Mouse (Mus musculus) neural tube, embryonic 13.5 days (tissue): ENCODE measurements at regions not wholly inside any gene's neighbourhood (a gene's known extent, or its start where the extent isn't known, plus 50 kb on each side); places are given as distances from the start of the nearest gene placed in this dataset.
A peak's percentile ranks its signal among the peaks of the same experiment; 100 is the strongest.

Experiments used
- ATAC-seq: fragments of 200-750 bp; cut with Nextera tagmentation; 2 replicates; pipeline ENCODE4 v1.8.0; 2017; ENCODE audit warnings: low read depth, mild to moderate bottlenecking, moderate TSS enrichment, moderate library complexity
- H3K27ac ChIP-seq: fragments of 300-500 bp; sonication (generic); replicated peaks from 2 replicates; pipeline ENCODE4 v1.5.1; 2015; ENCODE audit warnings: moderate library complexity, mild to moderate bottlenecking, inconsistent platforms
- H3K27me3 ChIP-seq: fragments of 300-500 bp; sonication (generic); 2 replicates; pipeline ENCODE4 v1.6.1; 2015; ENCODE audit warnings: mild to moderate bottlenecking, inconsistent platforms
- H3K36me3 ChIP-seq: fragments of 300-500 bp; sonication (generic); 2 replicates; pipeline ENCODE4 v1.6.1; 2015; ENCODE audit warnings: mild to moderate bottlenecking, inconsistent platforms
- H3K4me1 ChIP-seq: fragments of 300-500 bp; sonication (generic); replicated peaks from 2 replicates; pipeline ENCODE4 v1.6.1; 2015; ENCODE audit warnings: inconsistent platforms
- H3K4me2 ChIP-seq: fragments of 300-500 bp; sonication (generic); 2 replicates; pipeline ENCODE4 v1.6.1; 2015; ENCODE audit warnings: inconsistent platforms, mild to moderate bottlenecking, moderate library complexity
- H3K4me3 ChIP-seq: fragments of 300-500 bp; sonication (generic); 2 replicates; pipeline ENCODE4 v1.5.1; 2015; ENCODE audit warnings: mild to moderate bottlenecking, inconsistent platforms
- H3K9ac ChIP-seq: fragments of 300-500 bp; sonication (generic); 2 replicates; pipeline ENCODE4 v1.6.1; 2015; ENCODE audit warnings: moderate library complexity, mild to moderate bottlenecking, inconsistent platforms
- H3K9me3 ChIP-seq: fragments of 300-500 bp; sonication (generic); 2 replicates; pipeline ENCODE4 v1.6.1; 2016; ENCODE audit warnings: inconsistent platforms
- WGBS: fragments of 180-500 bp; shearing (Covaris S2); methylation state at CpG from one replicate; pipeline ENCODE4 v1.1.7; 2015; 5-methylcytosine and 5-hydroxymethylcytosine counted together

DNA sequence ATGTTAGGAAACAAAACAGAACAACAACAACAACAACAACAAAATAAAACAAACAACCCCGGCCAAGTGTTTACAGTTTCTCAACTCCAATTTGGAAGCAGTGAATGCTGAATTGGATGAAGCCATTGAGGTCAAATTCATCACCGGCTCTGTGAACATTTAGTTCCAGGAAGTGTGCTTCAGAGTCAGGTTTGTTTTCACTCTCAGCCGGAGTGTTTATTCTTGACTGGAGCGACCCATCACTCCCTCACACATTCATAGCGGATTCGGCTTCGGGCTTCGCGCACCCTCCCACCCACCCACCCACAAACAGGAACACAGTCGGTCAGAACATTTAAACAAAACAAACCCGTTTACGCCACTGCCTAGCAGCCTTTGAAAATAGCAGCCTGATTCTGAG is 324.0 kb downstream of the Mtx2 start:
- Histone ChIP-seq H3K4me2 (peak overlapping the region; percentile 28), H3K27me3 (0 out of 2 replicates have a peak, but pooled peaks cover 9% of the 10 kb centered on the region), H3K36me3 (no peaks in the 10 kb centered on the region), H3K4me1 (peaks cover 23% of the 10 kb centered on the region; the same call in 1 of the 2 replicates), H3K9ac (0 out of 2 replicates have a peak overlapping the region, but pooled peaks have one; percentile 22), H3K9me3 (no peaks in the 10 kb centered on the region), H3K4me3 (peak overlapping the region; percentile 5; the same call in 1 of the 2 replicates), H3K27ac (peak overlapping the region; percentile 56; the same call in 1 of the 2 replicates)
- 48% methylated on average over 12 of the region's 12 CpGs for WGBS
- no peak for ATAC-seq

GRCm38 (mm10) chr2:75150986-75151385 is 325.4 kb downstream of the Mtx2 start:
- Histone ChIP-seq H3K36me3 (no peaks in the 10 kb centered on the region), H3K27me3 (no peaks in the 10 kb centered on the region), H3K4me3 (no peak overlapping the region), H3K4me1 (peaks cover 23% of the 10 kb centered on the region; the same call in 1 of the 2 replicates), H3K27ac (no peak overlapping the region), H3K9ac (no peak overlapping the region), H3K4me2 (no peak overlapping the region), H3K9me3 (no peaks in the 10 kb centered on the region)
- WGBS: 3% methylated on average over 6 of the region's 6 CpGs
- no peak for ATAC-seq

- no peak for ATAC-seq
Measured at GRCm38 (mm10) chr2:75151519-75151918, 325.9 kb downstream of the Mtx2 start.

GRCm38 (mm10) chr2:75152477-75152990 is 326.9 kb downstream of the Mtx2 start:
- no peaks in the 10 kb centered on the region for H3K9me3 ChIP-seq
- H3K4me2 ChIP-seq: no peak overlapping the region
- 24% methylated on average over 6 of the region's 6 CpGs for WGBS
- H3K4me1 ChIP-seq: peaks cover 23% of the 10 kb centered on the region; the same call in 1 of the 2 replicates
- no peak for ATAC-seq
- H3K27me3 ChIP-seq: no peaks in the 10 kb centered on the region
- H3K4me3 ChIP-seq: no peak overlapping the region
- no peak overlapping the region for H3K9ac ChIP-seq
- H3K27ac ChIP-seq: no peak overlapping the region; the same call in 1 of the 2 replicates
- no peaks in the 10 kb centered on the region for H3K36me3 ChIP-seq

More at GRCm38 (mm10) chr2:75151519-75151918, 325.9 kb downstream of the Mtx2 start:
- H3K4me1 ChIP-seq: peaks cover 23% of the 10 kb centered on the region; the same call in 1 of the 2 replicates
- no peaks in the 10 kb centered on the region for H3K9me3 ChIP-seq
- H3K27ac ChIP-seq: peak overlapping the region; percentile 40; the same call in 1 of the 2 replicates
- no peak overlapping the region for H3K4me2 ChIP-seq
- no peak overlapping the region for H3K9ac ChIP-seq
- H3K4me3 ChIP-seq: no peak overlapping the region
- 77% methylated on average over 8 of the region's 8 CpGs for WGBS
- no peaks in the 10 kb centered on the region for H3K36me3 ChIP-seq
- no peaks in the 10 kb centered on the region for H3K27me3 ChIP-seq

GRCm38 (mm10) chr2:75154448-75154847 is 328.8 kb downstream of the Mtx2 start:
- no peak for ATAC-seq
- 90% methylated on average over 3 of the region's 3 CpGs for WGBS
- H3K4me1 ChIP-seq: peaks cover 9% of the 10 kb centered on the region; the same call in 1 of the 2 replicates
- H3K4me2 ChIP-seq: no peak overlapping the region
- no peaks in the 10 kb centered on the region for H3K27me3 ChIP-seq
- no peak overlapping the region for H3K4me3 ChIP-seq
- no peaks in the 10 kb centered on the region for H3K9me3 ChIP-seq
- no peak overlapping the region for H3K9ac ChIP-seq
- H3K36me3 ChIP-seq: no peaks in the 10 kb centered on the region
- no peak overlapping the region for H3K27ac ChIP-seq

DNA sequence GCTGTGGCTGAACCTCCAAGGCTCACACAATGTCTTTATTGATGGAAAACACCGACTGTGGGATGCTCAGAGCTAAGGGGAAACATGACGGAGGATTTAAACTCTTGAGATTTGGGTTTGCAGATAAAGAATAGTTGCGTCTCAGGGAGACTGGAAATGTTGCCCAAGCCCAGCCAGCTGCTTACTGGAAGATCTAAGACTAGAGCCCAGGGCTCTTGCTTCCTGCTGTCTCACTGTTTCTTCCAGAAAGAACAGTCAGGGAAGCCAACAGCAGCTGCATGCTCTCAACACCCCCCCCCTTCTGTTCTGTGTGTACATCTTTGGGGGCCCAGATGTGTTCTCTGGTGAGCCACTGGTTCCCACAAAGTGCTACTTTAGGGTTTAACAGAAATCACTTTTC is 333.0 kb downstream of the Mtx2 start:
- Histone ChIP-seq H3K36me3 (no peaks in the 10 kb centered on the region), H3K4me1 (no peaks in the 10 kb centered on the region), H3K4me3 (no peak overlapping the region), H3K9ac (no peak overlapping the region), H3K9me3 (no peaks in the 10 kb centered on the region), H3K27ac (no peak overlapping the region), H3K4me2 (no peak overlapping the region), H3K27me3 (no peaks in the 10 kb centered on the region)
- ATAC-seq: no peak
- WGBS: 86% methylated on average over 3 of the region's 3 CpGs

DNA sequence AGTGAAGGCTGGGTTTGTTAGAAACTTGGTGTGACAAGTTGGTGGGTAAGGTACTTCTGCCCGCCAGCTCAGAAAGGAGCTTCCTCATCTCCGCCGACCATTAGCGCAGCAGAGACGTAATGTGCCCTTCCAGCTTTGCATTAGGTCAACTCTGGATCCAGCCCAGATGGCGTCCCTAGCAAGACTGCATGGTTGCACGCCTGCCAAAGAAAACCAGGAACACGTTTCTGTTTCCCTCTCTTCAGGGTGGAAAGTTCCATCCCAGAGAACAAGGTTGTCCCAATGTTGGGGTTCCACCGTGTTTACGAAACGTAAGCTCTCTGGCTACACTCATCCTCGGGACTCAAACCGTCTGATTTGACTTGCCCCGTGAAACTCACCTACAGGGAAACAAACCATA is 335.5 kb downstream of the Mtx2 start:
- H3K27me3 ChIP-seq: no peaks in the 10 kb centered on the region
- no peak overlapping the region for H3K4me3 ChIP-seq
- no peaks in the 10 kb centered on the region for H3K4me1 ChIP-seq
- no peaks in the 10 kb centered on the region for H3K36me3 ChIP-seq
- 92% methylated on average over 14 of the region's 14 CpGs for WGBS
- H3K9ac ChIP-seq: no peak overlapping the region
- no peak for ATAC-seq
- H3K4me2 ChIP-seq: no peak overlapping the region
- no peak overlapping the region for H3K27ac ChIP-seq
- no peaks in the 10 kb centered on the region for H3K9me3 ChIP-seq

GRCm38 (mm10) chr2:75164987-75165386 is 339.4 kb downstream of the Mtx2 start:
- Histone ChIP-seq H3K9ac (no peak overlapping the region), H3K27me3 (no peaks in the 10 kb centered on the region), H3K4me3 (no peak overlapping the region), H3K36me3 (no peaks in the 10 kb centered on the region), H3K4me2 (no peak overlapping the region), H3K27ac (no peak overlapping the region), H3K4me1 (no peaks in the 10 kb centered on the region), H3K9me3 (no peaks in the 10 kb centered on the region)
- 88% methylated on average over 4 of the region's 4 CpGs for WGBS
- no peak for ATAC-seq

GRCm38 (mm10) chr2:75176267-75176666 is 350.7 kb downstream of the Mtx2 start:
- H3K27ac ChIP-seq: no peak overlapping the region
- H3K36me3 ChIP-seq: no peaks in the 10 kb centered on the region
- no peak for ATAC-seq
- no peaks in the 10 kb centered on the region for H3K9me3 ChIP-seq
- H3K9ac ChIP-seq: no peak overlapping the region
- H3K27me3 ChIP-seq: no peaks in the 10 kb centered on the region
- 0 out of 2 replicates have a peak, but pooled peaks cover 10% of the 10 kb centered on the region for H3K4me1 ChIP-seq
- 83% methylated on average over 5 of the region's 5 CpGs for WGBS
- no peak overlapping the region for H3K4me3 ChIP-seq
- no peak overlapping the region for H3K4me2 ChIP-seq

DNA sequence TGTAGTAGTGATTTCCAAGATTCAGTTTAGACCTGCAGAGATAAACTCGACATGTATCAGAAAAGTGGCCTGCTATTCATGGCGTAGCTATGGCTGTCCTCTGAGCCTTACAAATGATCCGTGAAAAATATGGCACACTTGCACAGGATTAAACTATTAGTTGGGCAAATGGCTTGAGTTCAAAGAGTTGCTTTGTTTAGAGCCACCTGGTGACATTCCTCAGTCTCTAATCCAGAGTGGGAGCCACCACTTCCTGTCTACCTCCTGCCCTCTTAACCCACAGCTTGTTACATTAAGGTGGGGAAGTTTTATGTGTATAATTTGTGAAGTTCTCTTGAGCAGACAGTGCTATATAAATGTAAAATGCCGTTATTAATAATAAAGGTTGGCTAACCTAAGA is 357.7 kb downstream of the Mtx2 start:
- H3K4me3 ChIP-seq: no peak overlapping the region
- no peaks in the 10 kb centered on the region for H3K27me3 ChIP-seq
- ATAC-seq: no peak
- no peak overlapping the region for H3K9ac ChIP-seq
- H3K27ac ChIP-seq: no peak overlapping the region
- H3K36me3 ChIP-seq: no peaks in the 10 kb centered on the region
- H3K4me1 ChIP-seq: 0 out of 2 replicates have a peak, but pooled peaks cover 4% of the 10 kb centered on the region
- no peaks in the 10 kb centered on the region for H3K9me3 ChIP-seq
- no peak overlapping the region for H3K4me2 ChIP-seq
- WGBS: 66% methylated on average over 4 of the region's 4 CpGs

GRCm38 (mm10) chr2:75202587-75203220 is 377.1 kb downstream of the Mtx2 start:
- no peak overlapping the region for H3K9ac ChIP-seq
- H3K9me3 ChIP-seq: no peaks in the 10 kb centered on the region
- H3K4me2 ChIP-seq: no peak overlapping the region
- 43% methylated on average over 7 of the region's 7 CpGs for WGBS
- H3K27ac ChIP-seq: no peak overlapping the region
- no peaks in the 10 kb centered on the region for H3K36me3 ChIP-seq
- H3K27me3 ChIP-seq: no peaks in the 10 kb centered on the region
- no peak overlapping the region for H3K4me3 ChIP-seq
- H3K4me1 ChIP-seq: peaks cover 12% of the 10 kb centered on the region
- no peak for ATAC-seq

DNA sequence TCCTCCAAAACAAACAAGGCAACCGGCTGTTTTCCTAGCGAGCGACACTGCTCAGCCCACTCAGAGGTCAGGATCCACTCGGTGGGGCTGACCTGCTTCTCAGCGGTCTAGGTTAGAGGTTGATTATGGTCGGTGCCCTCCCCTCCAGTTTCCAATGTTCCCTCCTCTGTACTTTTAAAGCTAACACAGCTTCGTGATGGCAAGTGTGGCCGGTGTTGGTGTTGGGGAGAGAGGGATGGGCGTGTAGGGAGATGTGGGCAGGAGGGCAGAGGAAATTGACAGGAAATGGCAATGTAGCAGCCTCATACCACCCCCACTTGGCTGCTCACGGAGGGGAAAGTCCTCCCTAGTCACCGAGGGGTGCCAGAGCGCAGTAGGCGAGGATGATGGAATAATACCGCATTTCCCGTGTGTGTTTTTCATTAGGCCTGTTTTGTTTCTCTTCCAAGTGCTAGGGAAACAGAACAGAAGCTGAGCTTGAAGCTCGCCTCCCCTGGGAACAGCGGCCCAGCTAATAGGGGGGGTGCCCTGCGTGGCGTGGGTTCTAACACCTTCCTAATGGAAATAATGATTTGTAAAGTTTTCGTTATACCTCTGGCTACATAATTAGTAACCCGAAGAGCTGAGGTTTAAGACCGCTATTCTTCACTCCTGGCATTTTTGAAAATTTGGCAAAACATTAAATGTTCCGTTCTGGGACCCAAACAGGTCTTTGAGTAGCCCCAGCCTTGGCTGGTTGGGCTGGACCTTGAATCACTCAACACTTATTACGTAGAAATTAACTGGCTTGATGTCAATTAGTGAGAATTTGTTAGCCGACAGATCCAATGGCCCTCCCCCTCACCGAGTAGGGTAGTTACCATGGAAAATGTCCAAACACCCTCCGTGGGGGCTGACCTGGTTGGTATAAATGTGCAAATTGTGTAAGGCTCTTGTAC is 383.5 kb downstream of the Mtx2 start:
- no peak overlapping the region; the same call in 1 of the 2 replicates for H3K27ac ChIP-seq
- no peaks in the 10 kb centered on the region for H3K27me3 ChIP-seq
- no peaks in the 10 kb centered on the region for H3K9me3 ChIP-seq
- H3K4me1 ChIP-seq: peaks cover 18% of the 10 kb centered on the region
- H3K4me3 ChIP-seq: no peak overlapping the region
- H3K36me3 ChIP-seq: no peaks in the 10 kb centered on the region
- no peak overlapping the region for H3K9ac ChIP-seq
- 0 out of 2 replicates have a peak overlapping the region, but pooled peaks have one; percentile 5 for H3K4me2 ChIP-seq
- 66% methylated on average over 27 of the region's 27 CpGs for WGBS
- peak; percentile 15; the same call in 1 of the 2 replicates for ATAC-seq
